ENCODE assay signal across 24 mouse cellular contexts in genomic region chr1:75407056-75407455, GRCm38 (mm10). TPM values are rescaled to one million over a fixed set of nuclear protein-coding genes. Genes with fewer than 3 reads are reported as not detected.
DNase-seq lines count a peak whose midpoint lies in the region; ATAC-seq and TF ChIP-seq lines count a peak whose summit lies in the region.
"Had no signal": no experiment of that assay in that cellular context is flagged by ENCODE, and none has a peak within 500 bp of the region (broad histone marks: within the 10 kb centered on the region; RNA-seq: fewer than 3 reads in every experiment).

No protein-coding gene starts in this region.

- H3K9me3 ChIP-seq in heart, embryonic 12.5 days (replicated peaks), result no peaks in the 10 kb centered on the region
- H3K9me3 ChIP-seq in heart, embryonic 15.5 days (replicated peaks), result no peaks in the 10 kb centered on the region
- no peaks in the 10 kb centered on the region for H3K9me3 ChIP-seq in heart, postnatal 0 days (replicated peaks; ENCODE audit: control insufficient read depth, low read length)
- H3K9me3 ChIP-seq: embryonic facial prominence, embryonic 15.5 days; forebrain, embryonic 10.5 days; hindbrain, embryonic 10.5 days; intestine, embryonic 15.5 days; kidney, embryonic 15.5 days had no signal

- peak overlapping the region; percentile 90 for H3K27ac ChIP-seq in heart, embryonic 12.5 days (ENCODE audit: poor library complexity, severe bottlenecking)
- peak overlapping the region; percentile 87 for H3K27ac ChIP-seq in heart, embryonic 15.5 days
- peak overlapping the region; percentile 63; the same call in 1 of the 2 replicates for H3K27ac ChIP-seq in heart, postnatal 0 days (ENCODE audit: low read depth)
- H3K27ac ChIP-seq: embryonic facial prominence, embryonic 15.5 days; forebrain, embryonic 10.5 days; hindbrain, embryonic 10.5 days; hindbrain, embryonic 14.5 days; intestine, embryonic 15.5 days; kidney, embryonic 15.5 days had no signal

- H3K36me3 ChIP-seq in heart, embryonic 12.5 days, result peaks cover 81% of the 10 kb centered on the region
- H3K36me3 ChIP-seq in heart, embryonic 15.5 days, result peaks cover 56% of the 10 kb centered on the region
- H3K36me3 ChIP-seq in heart, postnatal 0 days (replicated peaks; ENCODE audit: control insufficient read depth, insufficient read depth, low read length), result peaks cover 69% of the 10 kb centered on the region

- no peaks in the 10 kb centered on the region for H3K27me3 ChIP-seq in heart, embryonic 12.5 days (replicated peaks)
- no peaks in the 10 kb centered on the region for H3K27me3 ChIP-seq in heart, embryonic 15.5 days
- no peaks in the 10 kb centered on the region for H3K27me3 ChIP-seq in heart, postnatal 0 days (ENCODE audit: control insufficient read depth, insufficient read depth, low read length)
- H3K27me3 ChIP-seq: embryonic facial prominence, embryonic 15.5 days; intestine, embryonic 15.5 days; kidney, embryonic 15.5 days had no signal

- DNase-seq in heart, adult 11 months, result peak; percentile 92
- DNase-seq in heart, postnatal 14 days, result no peak
- DNase-seq in heart, postnatal 36 days, result no peak
- no peak for DNase-seq in heart, postnatal 0 days (ENCODE audit: low spot score)
- DNase-seq in cerebellum, adult 11-12 months, result no peak
- DNase-seq: adrenal gland, adult 2 months; adrenal gland, postnatal 25 days; cerebellum, adult 8-10 months; cerebellum, postnatal 14 days; embryo, embryonic 11 days; kidney, adult 18-20 months; kidney, postnatal 14 days had no signal

- no peak overlapping the region for H3K4me2 ChIP-seq in heart, embryonic 12.5 days
- no peak overlapping the region for H3K4me2 ChIP-seq in heart, embryonic 15.5 days
- H3K4me2 ChIP-seq in heart, postnatal 0 days (ENCODE audit: low read depth, low read length), result no peak overlapping the region
- H3K4me2 ChIP-seq: embryonic facial prominence, embryonic 15.5 days; hindbrain, embryonic 14.5 days; intestine, embryonic 15.5 days; kidney, embryonic 15.5 days had no signal

- peaks cover 69% of the 10 kb centered on the region for H3K4me1 ChIP-seq in heart, embryonic 12.5 days (replicated peaks)
- H3K4me1 ChIP-seq in heart, embryonic 15.5 days (replicated peaks), result peaks cover 51% of the 10 kb centered on the region
- H3K4me1 ChIP-seq in heart, postnatal 0 days (ENCODE audit: control insufficient read depth, insufficient read depth), result 0 out of 2 replicates have a peak, but pooled peaks cover 3% of the 10 kb centered on the region
- H3K4me1 ChIP-seq: embryonic facial prominence, embryonic 15.5 days; intestine, embryonic 15.5 days; kidney, embryonic 15.5 days had no signal

- intact Hi-C loops in heart, postnatal 14 days (cut with DNase I), result loop anchor here (5.0 kb wide), 1 partner anchor 45 kb away; the partner anchor contains the start of gene Des
- intact Hi-C loops in heart, postnatal 36 days (cut with DNase I), result no loop called here

- no peak for ATAC-seq in heart, embryonic 12.5 days (ENCODE audit: insufficient number of reproducible peaks, low FRiP score)
- no peak for ATAC-seq in heart, embryonic 15.5 days (replicated peaks; ENCODE audit: insufficient number of reproducible peaks, insufficient read depth, low FRiP score, low read depth)
- ATAC-seq in heart, postnatal 0 days (ENCODE audit: insufficient read depth, low read depth), result no peak
- ATAC-seq: forebrain, embryonic 14.5 days; intestine, embryonic 15.5 days had no signal

- no peak for TF ChIP-seq CTCF in heart, postnatal 0 days (IDR thresholded peaks at IDR 0.05; ENCODE audit: low read depth)

- no peak for TF ChIP-seq EP300 in heart, postnatal 0 days (IDR thresholded peaks at IDR 0.05; ENCODE audit: low read depth)

- 79% methylated on average over 9 of the region's 9 CpGs for WGBS in heart, embryonic 12.5 days
- WGBS in heart, embryonic 15.5 days, result 85% methylated on average over 9 of the region's 9 CpGs
- WGBS in heart, postnatal 0 days, result 75% methylated on average over 9 of the region's 9 CpGs

- H3K4me3 ChIP-seq in heart, embryonic 12.5 days, result no peak overlapping the region
- no peak overlapping the region for H3K4me3 ChIP-seq in heart, embryonic 15.5 days
- H3K4me3 ChIP-seq in heart, postnatal 0 days (ENCODE audit: low read depth, low read length), result no peak overlapping the region
- H3K4me3 ChIP-seq: embryonic facial prominence, embryonic 15.5 days; erythroblast, embryonic 14.5 days; forebrain, embryonic 10.5 days; hindbrain, embryonic 10.5 days; intestine, embryonic 15.5 days; kidney, embryonic 15.5 days had no signal

- peak overlapping the region; percentile 14; the same call in 1 of the 2 replicates for H3K9ac ChIP-seq in heart, embryonic 12.5 days
- H3K9ac ChIP-seq in heart, embryonic 15.5 days, result no peak overlapping the region
- H3K9ac ChIP-seq in heart, postnatal 0 days (replicated peaks; ENCODE audit: low read depth, low read length), result no peak overlapping the region
- H3K9ac ChIP-seq: embryonic facial prominence, embryonic 15.5 days; hindbrain, embryonic 14.5 days; intestine, embryonic 15.5 days; kidney, embryonic 15.5 days had no signal

RNA-seq across cellular contexts. Expression of gene Gmppa, which starts 28.7 kb away (rescaled TPM):
- total RNA-seq in heart, postnatal 14 days (2021), result 10 to 100 TPM; 32.3 to 32.5 TPM
- polyA plus RNA-seq in heart, embryonic 12.5 days (2016; fragmentation: Nextera tagmentation; extraction: Ambion mirVana), result 67.7 and 69.1 TPM in 2 replicates
- total RNA-seq in heart, postnatal 36 days (2021), result 10 to 100 TPM; 35.5 to 39.9 TPM
- polyA plus RNA-seq in heart, embryonic 15.5 days (2015; fragmentation: Nextera tagmentation; extraction: Ambion mirVana), result 63.9 and 81.8 TPM in 2 replicates
- 74.7 and 85.2 TPM in 2 replicates for total RNA-seq in heart, postnatal 0 days (2014; rRNA removed; ENCODE audit: low replicate concordance)
- 47.4 and 55.9 TPM in 2 replicates for polyA plus RNA-seq in heart, postnatal 0 days (2015; fragmentation: Nextera tagmentation; extraction: Ambion mirVana)

RNA-seq across cellular contexts. Expression of gene Speg, which starts 32.0 kb away (rescaled TPM):
- 100 to 1,000 TPM; 125 to 126 TPM for total RNA-seq in heart, postnatal 14 days (2021)
- polyA plus RNA-seq in heart, embryonic 12.5 days (2016; fragmentation: Nextera tagmentation; extraction: Ambion mirVana), result 61.5 and 67.4 TPM in 2 replicates
- 100 to 1,000 TPM; 120 to 128 TPM for total RNA-seq in heart, postnatal 36 days (2021)
- 44.5 and 54.4 TPM in 2 replicates for polyA plus RNA-seq in heart, embryonic 15.5 days (2015; fragmentation: Nextera tagmentation; extraction: Ambion mirVana)
- total RNA-seq in heart, postnatal 0 days (2014; rRNA removed; ENCODE audit: low replicate concordance), result 95.0 and 105 TPM in 2 replicates
- 26.8 and 30.2 TPM in 2 replicates for polyA plus RNA-seq in heart, postnatal 0 days (2015; fragmentation: Nextera tagmentation; extraction: Ambion mirVana)
- total RNA-seq: common myeloid progenitor, adult 5-6 weeks had no signal

RNA-seq across cellular contexts. Expression of gene Asic4, which starts 43.2 kb away (rescaled TPM):
- total RNA-seq in heart, postnatal 14 days (2021), result not detected
- polyA plus RNA-seq in heart, embryonic 12.5 days (2016; fragmentation: Nextera tagmentation; extraction: Ambion mirVana), result 0.24 and 0.33 TPM in 2 replicates
- not detected for total RNA-seq in heart, postnatal 36 days (2021)
- 0.40 and 0.81 TPM in 2 replicates for polyA plus RNA-seq in heart, embryonic 15.5 days (2015; fragmentation: Nextera tagmentation; extraction: Ambion mirVana)
- not detected in 2 replicates for total RNA-seq in heart, postnatal 0 days (2014; rRNA removed; ENCODE audit: low replicate concordance)
- 0.04 and 0.07 TPM in 2 replicates for polyA plus RNA-seq in heart, postnatal 0 days (2015; fragmentation: Nextera tagmentation; extraction: Ambion mirVana)
- total RNA-seq: common myeloid progenitor, adult 5-6 weeks; ES-E14 had no signal
- polyA plus RNA-seq: erythroblast, embryonic 14.5 days had no signal

RNA-seq across cellular contexts. Expression of gene Des, which starts 46.9 kb away (rescaled TPM):
- 1,000 to 10,000 TPM; 1,039 to 1,057 TPM for total RNA-seq in heart, postnatal 14 days (2021)
- 500 and 521 TPM in 2 replicates for polyA plus RNA-seq in heart, embryonic 12.5 days (2016; fragmentation: Nextera tagmentation; extraction: Ambion mirVana)
- total RNA-seq in heart, postnatal 36 days (2021), result 1,000 to 10,000 TPM; 1,347 to 1,420 TPM
- polyA plus RNA-seq in heart, embryonic 15.5 days (2015; fragmentation: Nextera tagmentation; extraction: Ambion mirVana), result 374 and 419 TPM in 2 replicates
- total RNA-seq in heart, postnatal 0 days (2014; rRNA removed; ENCODE audit: low replicate concordance), result 983 and 1,187 TPM in 2 replicates
- polyA plus RNA-seq in heart, postnatal 0 days (2015; fragmentation: Nextera tagmentation; extraction: Ambion mirVana), result 601 and 639 TPM in 2 replicates
- total RNA-seq: common myeloid progenitor, adult 5-6 weeks had no signal
